Mouse (Mus musculus): ENCODE results near the gene Polg2.
A peak's percentile ranks its signal among the peaks of the same experiment; 100 is the strongest.
"Not testable (repeated sequence)": the region's sequence is repeated elsewhere in the genome, so short reads cannot be mapped to it uniquely, and the experiment has no call there.

Gene Polg2

DNA sequence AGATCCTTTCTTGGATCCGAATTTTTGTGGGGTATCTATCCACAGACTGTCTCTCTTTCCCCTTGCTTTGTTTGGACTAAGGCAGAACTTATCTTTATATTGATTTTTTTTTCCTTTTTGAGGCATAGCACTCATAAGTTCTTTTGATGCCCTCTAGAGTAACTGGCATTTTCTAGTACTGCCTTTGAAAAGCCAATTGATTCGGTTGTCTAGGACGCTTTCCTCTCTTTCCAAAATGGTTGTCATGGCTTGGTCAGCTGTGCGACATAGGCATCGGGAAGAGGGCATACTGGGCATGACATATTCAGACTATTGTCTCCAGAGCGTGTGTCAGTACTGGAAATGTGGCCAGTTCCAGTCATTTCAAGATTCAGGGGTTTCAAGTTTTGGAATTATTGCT lies 10.3 kb upstream of the Polg2 start:
- no peak for DNase-seq (ENCODE audit: low read depth)

DNA sequence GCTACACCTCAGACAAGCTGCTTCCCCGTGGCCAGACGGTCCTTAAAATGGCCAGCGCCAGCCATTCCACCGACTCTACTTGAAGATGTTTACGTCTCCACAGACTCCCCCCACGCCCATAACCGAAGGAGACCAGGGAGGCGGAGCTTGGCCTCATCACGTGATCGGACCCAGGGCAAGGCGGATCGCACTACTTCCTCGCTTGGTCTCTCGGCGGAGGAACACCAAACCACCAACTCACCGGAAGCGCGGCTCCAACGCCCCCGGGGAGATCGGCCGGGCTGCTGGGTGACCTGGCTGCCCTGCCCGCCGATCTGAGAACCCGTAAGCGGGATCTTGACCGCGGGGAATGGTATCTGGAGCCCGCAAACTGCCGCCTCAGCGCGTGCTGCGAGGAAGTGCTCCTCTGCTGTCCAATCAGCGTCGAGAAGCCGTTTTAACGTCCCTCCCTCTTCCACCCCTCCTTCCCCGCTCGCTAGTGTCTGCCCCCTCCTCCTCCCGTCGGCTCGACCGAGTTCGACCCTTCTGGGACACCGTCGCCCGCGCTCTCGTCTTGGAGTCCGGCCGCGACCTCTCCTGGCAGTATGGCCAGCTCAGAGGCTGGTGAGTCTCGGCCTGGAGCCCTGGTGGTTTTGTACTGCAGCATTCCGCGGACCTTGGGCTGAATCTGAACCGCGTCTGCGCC lies 9.6 kb upstream of the Polg2 start, which contains the start of the genes Ddx5 and Cep95:
Ddx5 (minus strand) TSS at position 411 of the 685 bp plus-strand sequence.
Cep95 (plus strand) TSS at position 478 of the 685 bp plus-strand sequence.
- peak; percentile 95 for DNase-seq (ENCODE audit: low read depth)

DNA sequence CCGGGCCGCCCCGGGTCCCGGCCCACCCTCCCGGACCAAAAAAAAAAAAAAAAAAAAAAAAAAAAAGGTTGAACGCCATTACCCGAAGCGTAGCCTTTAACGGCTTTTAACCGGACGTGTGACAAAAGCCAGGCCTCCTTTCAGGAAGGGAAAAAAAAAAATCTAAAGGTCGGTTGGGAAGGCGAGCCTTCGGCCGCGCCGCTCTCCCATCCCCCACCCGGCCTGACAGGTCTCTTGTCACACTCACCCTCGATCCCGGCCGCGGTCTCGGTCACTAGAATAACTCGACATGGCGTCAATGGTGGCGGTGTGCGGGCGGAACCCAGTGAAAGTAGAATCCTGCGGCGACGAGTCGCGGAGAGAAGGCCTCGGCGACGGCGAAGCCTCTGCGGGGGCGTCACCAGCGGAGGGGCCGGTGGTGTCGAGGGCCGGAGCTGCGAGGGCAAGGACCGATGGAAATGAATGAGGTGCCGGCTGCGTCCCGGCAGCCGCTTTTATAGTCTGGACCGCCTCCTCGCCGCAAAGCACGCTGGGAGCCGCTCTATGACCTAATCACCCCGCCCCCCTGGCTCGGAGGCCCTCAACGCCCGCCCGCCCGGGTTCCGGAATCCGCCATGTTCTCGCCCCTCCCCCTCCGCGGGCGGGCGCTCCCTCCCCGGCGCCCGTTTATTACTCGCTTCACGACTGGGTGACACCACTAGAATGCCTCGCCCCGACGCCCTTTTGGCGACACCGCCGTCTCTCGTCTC lies 8.9 kb upstream of the Polg2 start:
- peak; percentile 89 for DNase-seq (ENCODE audit: low read depth)

DNA sequence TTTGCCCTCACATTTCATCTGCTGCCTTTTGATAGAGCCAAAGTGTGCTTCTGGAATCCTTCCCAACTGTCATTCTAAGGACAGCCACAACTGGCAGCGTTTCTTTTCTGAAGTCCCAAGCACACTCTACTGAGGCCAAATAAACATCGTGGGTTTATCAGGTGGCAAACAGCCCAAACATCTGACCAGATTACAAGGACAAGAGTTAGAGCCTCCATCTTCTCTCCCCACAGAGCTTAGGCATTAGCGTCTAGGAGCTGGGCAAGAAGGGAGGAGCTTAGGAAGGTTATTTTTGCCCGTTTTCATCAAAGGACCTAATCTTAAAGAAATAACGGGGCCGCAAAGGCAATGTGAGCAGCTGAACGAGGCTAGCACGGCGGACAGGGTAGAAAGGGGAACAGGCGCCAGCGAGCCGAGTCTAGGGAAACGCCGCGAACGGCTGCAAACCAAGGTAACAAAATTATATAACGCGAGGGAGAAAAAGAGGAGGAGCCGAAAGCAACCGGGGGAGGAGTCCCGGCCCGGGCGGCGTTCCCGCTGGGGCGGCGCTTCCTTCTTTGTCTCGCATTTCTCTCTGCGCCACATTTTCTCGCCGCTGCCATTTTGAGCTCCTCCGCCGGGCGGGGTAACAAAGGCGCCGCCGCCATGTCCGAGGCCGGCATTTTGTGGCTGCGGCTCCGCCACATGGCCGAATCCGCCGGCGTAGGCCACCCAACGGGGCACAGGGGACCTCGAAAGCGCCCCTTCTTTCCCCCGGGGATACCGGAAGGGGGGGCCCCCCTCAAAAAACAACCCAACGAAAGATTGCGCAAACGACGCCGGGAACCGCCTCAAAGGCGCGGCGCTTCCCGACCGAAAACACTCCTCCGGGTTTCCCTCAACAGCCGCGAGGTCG lies 8.0 kb upstream of the Polg2 start:
- no peak for DNase-seq (ENCODE audit: low read depth)

DNA sequence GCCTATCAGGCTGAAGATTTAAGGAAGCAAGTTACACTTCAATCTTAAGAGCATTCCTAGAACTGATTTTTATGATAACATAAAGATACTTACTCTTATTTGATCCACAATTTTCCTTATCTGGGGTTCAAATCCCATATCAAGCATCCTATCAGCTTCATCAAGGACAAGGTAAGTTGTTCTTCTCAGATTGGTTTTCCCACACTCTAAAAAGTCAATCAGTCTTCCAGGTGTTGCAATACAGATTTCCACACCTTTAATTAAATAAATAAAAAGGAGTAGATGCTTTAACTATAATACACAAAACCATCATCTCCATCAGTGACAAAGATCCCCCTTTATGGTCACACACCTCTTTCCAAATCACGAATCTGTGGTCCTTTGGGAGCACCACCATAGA lies 5.7 kb upstream of the Polg2 start:
- no peak for DNase-seq (ENCODE audit: low read depth)

DNA sequence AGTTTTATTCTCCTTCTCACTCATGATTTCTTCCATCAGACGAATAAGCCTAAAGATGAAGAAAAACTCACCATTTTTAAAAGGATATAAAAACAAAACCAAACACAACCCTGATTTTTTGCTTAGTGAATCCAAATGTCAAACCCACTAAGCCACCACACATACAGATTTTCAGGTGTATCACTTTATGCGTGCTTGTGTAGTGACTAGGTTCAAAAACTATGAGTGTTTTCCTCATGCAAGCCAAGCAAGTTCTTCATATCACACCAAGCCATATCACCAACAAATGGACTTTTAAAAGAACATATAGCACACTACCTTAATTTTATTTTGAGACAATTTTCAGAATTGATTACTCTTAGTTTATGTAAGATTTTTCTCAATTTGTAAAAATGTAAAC lies 5.1 kb upstream of the Polg2 start:
- DNase-seq (ENCODE audit: low read depth), result no peak

DNA sequence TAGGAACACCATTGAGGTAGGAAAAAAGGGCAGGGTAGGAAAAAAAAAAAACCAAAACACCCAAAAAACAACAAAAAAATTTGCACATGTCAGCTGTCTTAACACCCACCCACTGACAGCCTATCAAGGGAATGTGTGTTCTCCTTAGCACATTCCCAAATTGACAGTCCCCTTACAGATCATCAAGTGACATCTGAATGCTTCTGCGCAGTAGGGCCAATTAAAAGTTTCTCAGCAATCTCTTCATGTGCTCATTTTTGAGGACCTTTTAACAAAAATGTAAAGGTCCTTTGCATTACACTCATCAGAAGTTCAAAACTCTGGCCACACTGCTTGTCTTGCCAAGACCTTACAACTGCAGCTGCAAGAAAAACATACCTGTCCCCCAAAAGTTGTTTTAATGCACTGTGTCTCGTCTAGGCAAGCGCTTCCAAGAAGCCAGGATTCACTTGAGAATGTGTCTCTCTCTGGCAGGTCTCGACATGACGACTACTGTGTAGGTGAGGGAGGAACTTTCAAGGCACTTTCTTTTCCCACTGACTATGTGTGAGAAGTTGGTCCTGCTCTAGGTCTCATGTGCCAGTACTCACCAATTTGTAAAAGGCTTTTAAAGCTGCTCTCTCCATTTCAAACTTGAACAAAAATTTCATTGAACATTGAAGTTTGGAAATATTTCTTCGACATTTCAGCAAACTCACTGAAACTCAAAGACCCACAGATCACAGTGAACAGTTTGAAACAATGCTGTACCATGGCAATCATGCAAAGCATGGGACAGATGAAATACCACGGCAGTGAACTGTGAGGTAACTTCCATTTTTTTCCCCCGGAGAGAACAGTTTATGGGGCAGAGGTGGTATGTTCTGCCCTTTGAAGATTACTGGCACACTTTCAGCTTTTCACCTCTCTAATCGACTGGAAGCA lies 3.8 kb upstream of the Polg2 start:
- DNase-seq (ENCODE audit: low read depth), result no peak

DNA sequence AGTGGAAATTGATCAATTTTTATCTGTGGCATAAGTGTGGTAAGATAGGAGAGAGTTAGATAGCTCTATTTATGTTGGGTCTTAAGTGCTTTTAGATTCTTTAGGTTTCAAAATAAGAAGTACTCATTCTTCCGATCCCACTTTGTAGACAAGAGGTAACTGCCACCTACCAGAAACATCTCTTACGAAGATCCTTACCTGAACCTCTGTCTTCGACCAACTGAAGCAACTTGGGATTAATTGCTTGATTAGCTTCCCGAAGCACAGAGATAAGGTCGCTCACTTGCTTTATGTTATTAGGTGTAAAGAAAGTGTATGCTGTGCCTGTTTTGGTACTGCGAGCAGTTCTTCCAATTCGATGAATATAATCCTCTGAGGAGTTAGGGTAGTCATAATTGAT lies 2.9 kb upstream of the Polg2 start:
- not testable (repeated sequence) for DNase-seq (ENCODE audit: low read depth)

DNA sequence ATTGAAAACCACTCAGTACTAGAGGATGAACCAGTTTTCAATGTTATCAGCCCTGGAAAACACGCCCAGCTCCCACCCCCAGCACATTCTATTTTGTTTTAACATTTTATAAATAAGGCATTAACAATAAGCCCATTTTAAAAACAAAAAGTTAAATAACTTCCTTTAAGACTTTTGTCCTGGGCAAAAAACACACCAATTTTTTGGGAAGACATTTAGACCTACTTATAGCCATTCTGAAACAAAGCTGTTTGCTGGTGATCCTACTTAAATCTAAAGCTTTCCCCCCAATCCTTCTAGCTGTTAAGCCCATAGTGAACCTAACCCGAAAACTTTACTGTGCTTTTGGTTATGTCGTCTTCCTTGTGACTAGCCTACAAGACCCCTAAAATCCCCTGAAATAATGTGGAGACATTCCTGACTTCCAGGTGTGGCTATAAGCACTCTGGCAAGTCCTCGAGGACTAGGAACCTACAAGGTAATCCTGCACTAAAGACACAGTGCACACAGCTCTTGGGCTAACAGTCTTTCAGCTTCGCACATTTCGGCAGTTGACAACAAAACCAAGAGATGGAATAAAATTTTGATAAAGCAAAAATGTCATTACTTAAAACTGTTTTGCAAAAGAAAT lies 1.4 kb upstream of the Polg2 start:
- no peak for DNase-seq (ENCODE audit: low read depth)

DNA sequence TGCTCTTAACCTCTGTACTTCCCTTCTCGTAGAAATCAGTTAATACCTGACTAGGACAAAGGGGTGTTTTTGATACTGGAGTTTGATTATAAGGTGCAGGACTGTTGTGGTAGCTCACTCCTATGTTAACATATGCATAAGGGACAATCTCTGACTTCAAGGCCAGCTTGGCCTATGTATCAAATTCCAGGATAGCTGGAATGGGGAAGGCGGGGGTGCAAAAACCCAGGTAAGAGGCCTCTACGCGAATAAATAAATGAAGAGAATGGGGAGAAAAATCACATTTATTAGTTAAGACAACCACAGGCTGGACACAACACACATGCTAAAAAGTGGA lies 720 bp upstream of the Polg2 start:
- DNase-seq (ENCODE audit: low read depth), result no peak

DNA sequence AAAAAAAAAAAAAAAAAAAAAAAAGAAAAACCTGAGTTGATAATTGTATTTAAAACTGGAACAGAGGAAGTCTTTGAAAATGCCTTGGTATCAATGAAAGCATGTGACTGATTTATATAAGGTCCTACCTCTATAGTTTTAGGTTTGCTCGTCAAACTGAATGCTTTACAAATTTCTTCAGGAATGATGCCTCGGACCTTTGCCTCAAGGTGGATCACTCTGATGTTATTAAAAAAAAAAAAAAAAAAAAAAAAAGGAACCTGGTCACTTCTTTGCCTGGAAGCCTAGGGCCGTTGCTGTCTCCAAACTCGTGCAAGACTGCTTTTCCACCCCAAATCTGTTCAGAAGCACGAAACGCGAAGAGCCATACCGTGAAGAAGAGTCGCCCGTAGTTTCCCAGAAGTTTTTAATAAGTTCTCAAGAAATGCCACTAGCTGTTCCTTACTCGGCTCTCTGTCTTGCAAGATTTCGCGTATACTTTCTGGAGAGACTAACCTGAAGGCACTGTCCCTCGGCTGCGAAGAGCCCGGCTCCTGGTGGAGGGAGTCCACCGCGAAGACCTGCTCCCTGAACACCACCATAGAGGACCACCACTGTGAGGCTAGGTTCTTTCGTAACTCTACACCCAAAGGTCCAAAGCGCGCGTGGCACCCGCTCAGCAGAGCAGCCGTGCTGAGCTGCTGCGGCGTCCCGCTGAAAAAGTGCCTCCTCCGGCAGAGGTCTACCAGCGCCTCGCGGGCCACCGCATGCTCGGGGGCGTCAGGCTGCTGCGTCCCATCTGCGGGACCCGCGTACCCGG lies 549 bp downstream of the Polg2 start:
- no peak for DNase-seq (ENCODE audit: low read depth)

DNA sequence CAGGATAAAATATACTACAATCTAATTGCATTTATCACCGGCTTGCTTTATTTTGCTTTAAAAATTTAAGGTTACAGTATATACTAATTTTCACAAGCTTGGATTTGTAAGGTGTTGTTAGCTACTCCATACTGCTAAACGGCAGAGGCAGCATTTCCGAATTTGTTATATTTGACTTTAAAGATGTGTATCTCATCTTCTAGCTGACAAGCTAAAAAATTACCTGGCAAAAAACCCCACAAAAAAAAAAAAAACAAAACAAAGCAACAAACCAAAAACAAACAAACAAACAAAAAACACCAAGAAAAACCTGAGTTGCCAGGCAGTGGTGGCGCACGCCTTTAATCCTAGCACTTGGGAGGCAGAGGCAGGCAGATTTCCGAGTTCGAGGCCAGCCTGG lies 1.2 kb downstream of the Polg2 start:
- no peak for DNase-seq (ENCODE audit: low read depth)

DNA sequence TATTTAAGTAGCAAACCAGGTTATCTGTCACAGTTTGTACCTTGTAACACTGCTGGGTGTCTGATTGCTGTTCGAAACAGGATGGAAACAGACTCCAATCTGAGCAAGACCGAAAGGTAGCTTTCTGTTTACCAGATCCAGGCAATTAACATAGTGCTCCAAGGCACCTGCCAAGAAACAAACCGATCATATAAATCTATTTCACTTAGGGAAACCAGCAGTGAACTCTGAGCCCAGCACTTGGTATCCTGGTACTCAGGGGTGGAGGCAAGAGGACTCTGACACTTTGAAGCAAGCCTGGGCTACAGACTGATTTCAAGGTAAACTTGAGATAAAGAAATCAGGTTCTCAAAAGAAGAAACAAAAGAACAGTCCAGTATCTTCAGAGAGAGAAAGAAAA lies 1.9 kb downstream of the Polg2 start:
- DNase-seq (ENCODE audit: low read depth), result no peak

DNA sequence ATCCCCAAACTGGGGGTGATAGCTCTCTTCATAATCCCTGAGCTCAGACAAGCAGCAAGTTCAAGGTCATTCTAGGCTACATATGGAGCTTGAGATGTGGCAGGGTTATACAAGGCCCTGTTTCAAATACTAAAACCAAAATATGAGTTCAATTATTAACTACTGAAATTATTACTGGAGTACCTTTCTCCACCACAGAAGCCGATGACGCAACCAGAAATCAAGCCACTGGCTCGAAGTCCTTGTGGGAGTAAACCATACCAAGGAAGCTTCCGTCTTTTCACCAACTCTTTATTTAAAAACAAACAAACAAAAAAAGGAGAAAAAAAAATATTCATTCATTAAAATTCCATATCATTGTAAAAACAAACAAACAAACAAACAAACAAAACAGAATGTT lies 2.4 kb downstream of the Polg2 start:
- DNase-seq (ENCODE audit: low read depth), result no peak

DNA sequence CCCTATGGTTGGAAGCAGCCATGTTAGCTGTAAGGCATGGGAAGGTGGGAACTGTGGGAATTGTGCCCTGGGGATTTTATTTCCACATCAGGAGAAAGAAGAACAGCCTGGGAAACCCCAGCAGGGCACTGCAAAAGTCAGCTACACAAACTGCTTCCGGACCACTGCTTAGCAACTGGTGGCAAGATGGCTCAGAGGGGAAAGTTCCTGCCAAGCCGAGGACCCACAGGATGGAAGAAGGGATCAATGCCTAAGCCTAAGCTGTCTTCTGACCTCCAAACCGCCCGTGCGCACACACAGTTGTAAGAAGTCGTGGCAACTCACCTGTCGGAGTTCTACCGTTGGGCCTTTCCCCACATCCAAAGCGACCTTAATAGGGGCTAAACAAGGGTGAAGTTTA lies 6.3 kb downstream of the Polg2 start:
- DNase-seq (ENCODE audit: low read depth), result no peak

DNA sequence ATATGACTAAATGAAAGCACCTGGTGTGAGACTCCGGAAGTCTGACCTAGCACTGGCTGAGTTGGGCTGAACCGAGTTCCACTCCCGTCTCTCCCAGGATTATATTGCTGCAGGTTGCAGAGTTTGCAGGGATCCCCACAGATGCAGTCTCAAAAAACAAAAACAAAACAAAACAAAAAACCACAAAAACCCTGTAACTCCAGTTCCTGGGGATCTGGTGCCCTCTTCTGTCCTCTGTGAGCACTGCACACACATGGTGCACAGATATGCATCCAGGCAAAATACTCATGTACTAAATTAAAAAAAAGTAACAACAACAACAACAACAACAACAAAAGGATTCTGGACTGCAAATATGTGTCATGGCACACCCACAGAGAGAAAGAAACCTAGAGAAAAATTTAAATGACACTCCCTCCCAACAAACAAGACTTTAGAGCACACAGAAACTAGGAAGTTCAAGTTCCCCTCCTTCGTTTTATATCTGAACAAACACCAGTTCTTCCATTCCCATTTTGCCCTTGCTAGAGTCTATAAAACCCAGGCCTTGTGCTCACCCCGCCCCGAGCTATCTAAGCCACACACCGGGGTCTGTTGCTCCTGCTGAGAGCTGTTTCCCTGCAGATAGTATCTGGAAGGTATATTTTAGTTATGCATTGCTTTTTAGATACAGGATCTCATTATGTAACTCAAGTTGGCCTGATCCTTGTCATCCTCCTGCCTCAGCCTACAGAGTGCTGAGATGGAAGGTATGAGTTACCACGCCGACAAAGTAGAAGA lies 9.0 kb downstream of the Polg2 start:
- no peak for DNase-seq (ENCODE audit: low read depth)

DNA sequence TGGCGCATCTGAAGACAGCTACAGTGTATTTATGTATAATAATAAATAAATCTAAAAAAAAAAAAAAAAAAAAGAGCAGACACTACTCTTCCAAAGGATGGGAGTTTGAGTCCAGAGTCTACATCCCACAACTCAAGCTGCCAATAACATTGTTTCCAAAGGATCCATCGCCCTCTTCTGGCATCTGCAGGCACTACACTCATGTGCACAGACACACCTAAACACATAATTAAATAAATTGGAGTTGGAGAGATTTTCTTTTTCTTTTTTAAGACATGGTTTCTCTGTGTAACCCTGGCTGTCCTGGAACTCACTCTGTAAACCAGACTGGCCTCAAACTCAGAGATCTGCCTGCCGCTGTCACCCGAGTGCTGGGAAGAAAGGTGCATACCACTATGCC lies 11.8 kb downstream of the Polg2 start:
- DNase-seq (ENCODE audit: low read depth), result no peak

DNA sequence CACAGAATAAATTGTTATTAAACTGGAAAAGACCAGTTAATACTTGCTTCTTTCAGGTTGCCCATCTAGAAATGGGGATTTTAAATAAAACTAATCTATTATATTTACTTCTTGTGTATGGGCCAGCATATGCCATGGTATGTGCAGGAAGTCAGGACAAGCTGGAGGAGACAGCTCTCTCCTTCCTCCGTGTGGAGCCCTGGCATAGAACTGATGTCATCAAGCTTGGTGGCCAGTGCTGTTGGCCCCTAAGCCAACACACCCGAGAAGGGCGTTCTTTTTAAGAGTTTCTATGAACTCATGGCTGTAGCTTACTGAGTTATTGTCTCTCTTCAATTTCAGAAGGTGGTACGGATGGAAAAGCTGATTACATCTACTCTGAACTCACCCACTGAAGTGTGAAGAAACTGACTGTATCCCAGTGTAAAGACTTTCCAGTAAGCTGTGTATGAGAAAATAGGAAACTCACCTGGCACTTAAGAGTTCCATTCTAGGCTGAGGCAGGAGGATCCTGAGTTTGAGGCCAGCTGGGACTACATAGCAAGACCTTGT lies 12.7 kb downstream of the Polg2 start:
- no peak for DNase-seq (ENCODE audit: low read depth)

DNA sequence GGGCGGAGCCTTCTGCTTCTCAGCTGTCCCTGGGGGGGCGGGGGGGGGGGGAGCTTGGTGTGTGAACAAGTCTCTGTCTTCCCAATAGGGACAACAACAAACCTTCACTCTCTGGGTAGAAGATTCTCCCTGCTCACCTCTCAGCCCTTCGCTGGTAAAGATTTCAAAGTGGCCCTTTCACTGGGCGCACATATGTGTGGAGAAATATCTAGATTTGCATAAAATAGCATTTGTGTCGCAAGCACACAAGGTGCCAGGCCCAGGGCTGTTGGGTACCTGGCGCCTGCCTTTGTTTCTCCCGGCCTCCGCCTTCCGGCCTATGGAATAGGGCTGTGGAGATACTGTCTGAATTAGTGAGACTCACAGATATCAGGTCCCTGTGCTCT lies 16.5 kb downstream of the Polg2 start:
- no peak for DNase-seq (ENCODE audit: low read depth)
